ENCODE assay signal across 21 mouse cellular contexts in the genomic region with DNA sequence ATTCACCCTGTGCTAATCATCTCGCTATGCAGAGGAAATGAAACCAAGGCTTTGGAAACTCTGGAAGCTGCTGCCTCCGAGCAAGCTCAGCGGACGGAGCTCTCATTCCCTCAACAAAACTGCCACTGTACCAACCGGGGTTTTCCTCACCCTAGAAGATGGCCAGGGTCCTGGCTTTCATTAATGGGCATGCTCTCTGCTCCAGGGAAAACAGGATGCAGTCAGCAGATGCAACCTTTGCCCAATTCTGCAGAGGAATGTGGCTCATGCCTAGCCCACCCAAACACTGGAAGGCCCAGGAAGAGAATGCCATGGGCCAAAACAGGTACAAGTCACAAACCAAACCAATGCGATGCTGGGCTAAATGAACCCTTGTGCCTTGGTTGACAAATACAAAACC. TPM values are rescaled to one million over a fixed set of nuclear protein-coding genes. Genes with fewer than 3 reads are reported as not detected.
DNase-seq lines count a peak whose midpoint lies in the region; ATAC-seq and TF ChIP-seq lines count a peak whose summit lies in the region.
"Had no signal": no experiment of that assay in that cellular context is flagged by ENCODE, and none has a peak within 500 bp of the region (broad histone marks: within the 10 kb centered on the region; RNA-seq: fewer than 3 reads in every experiment).

No protein-coding gene starts in this region.

- no peaks in the 10 kb centered on the region; the same call in none of the 2 replicates for H3K9me3 ChIP-seq in kidney, postnatal 0 days (replicated peaks; ENCODE audit: low read length)
- H3K9me3 ChIP-seq in embryonic facial prominence, embryonic 13.5 days, result peaks cover 6% of the 10 kb centered on the region; the same call in 1 of the 2 replicates

- 73% methylated on average over 6 of the region's 6 CpGs for WGBS in kidney, postnatal 0 days
- 48% methylated on average over 6 of the region's 6 CpGs for WGBS in embryonic facial prominence, embryonic 13.5 days
- 40% methylated on average over 6 of the region's 6 CpGs for WGBS in macrophage (ENCODE audit: missing documents)

- ATAC-seq in kidney, postnatal 0 days (replicated peaks; ENCODE audit: low FRiP score, low read depth), result no peak
- no peak for ATAC-seq in embryonic facial prominence, embryonic 13.5 days (ENCODE audit: insufficient number of reproducible peaks, insufficient read depth, low FRiP score, low TSS enrichment, low read depth)
- ATAC-seq: forebrain, embryonic 14.5 days; inflammation-experienced regulatory T-cells, adult 6 months; midbrain, embryonic 16.5 days had no signal

- H3K27me3 ChIP-seq in kidney, postnatal 0 days (ENCODE audit: insufficient read depth, low read length), result no peaks in the 10 kb centered on the region
- no peaks in the 10 kb centered on the region for H3K27me3 ChIP-seq in embryonic facial prominence, embryonic 13.5 days
- H3K27me3 ChIP-seq: megakaryocyte, embryonic 14.5 days had no signal

- H3K4me2 ChIP-seq in kidney, postnatal 0 days (ENCODE audit: low read length), result no peak overlapping the region
- 0 out of 2 replicates have a peak overlapping the region, but pooled peaks have one; percentile 0 for H3K4me2 ChIP-seq in embryonic facial prominence, embryonic 13.5 days
- H3K4me2 ChIP-seq: heart, embryonic 11.5 days; liver, embryonic 11.5 days; lung, embryonic 14.5 days had no signal

- peaks cover 26% of the 10 kb centered on the region for H3K4me1 ChIP-seq in kidney, postnatal 0 days (replicated peaks; ENCODE audit: insufficient read depth, low read length)
- peaks cover 65% of the 10 kb centered on the region for H3K4me1 ChIP-seq in embryonic facial prominence, embryonic 13.5 days

- no peaks in the 10 kb centered on the region for H3K36me3 ChIP-seq in kidney, postnatal 0 days (ENCODE audit: insufficient read depth, low read length)
- peaks cover 12% of the 10 kb centered on the region; the same call in 1 of the 2 replicates for H3K36me3 ChIP-seq in embryonic facial prominence, embryonic 13.5 days
- H3K36me3 ChIP-seq in macrophage (ENCODE audit: inconsistent target), result no peaks in the 10 kb centered on the region

- no peak overlapping the region for H3K9ac ChIP-seq in kidney, postnatal 0 days (ENCODE audit: low read depth, low read length)
- no peak overlapping the region for H3K9ac ChIP-seq in embryonic facial prominence, embryonic 13.5 days
- H3K9ac ChIP-seq: lung, embryonic 14.5 days had no signal

- TF ChIP-seq CTCF in kidney, postnatal 0 days (IDR thresholded peaks at IDR 0.05; ENCODE audit: low read depth), result no peak

- H3K4me3 ChIP-seq in kidney, postnatal 0 days (replicated peaks; ENCODE audit: low read depth, low read length), result no peak overlapping the region
- H3K4me3 ChIP-seq in embryonic facial prominence, embryonic 13.5 days, result no peak overlapping the region
- H3K4me3 ChIP-seq in macrophage (ENCODE audit: inconsistent target), result no peak overlapping the region
- H3K4me3 ChIP-seq: megakaryocyte, embryonic 14.5 days had no signal

- peaks cover 100% of the 10 kb centered on the region for H3K79me2 ChIP-seq in macrophage (ENCODE audit: inconsistent target)

- DNase-seq in heart, adult 11 months, result peak; percentile 90
- DNase-seq in heart, postnatal 14 days, result no peak
- DNase-seq in kidney, postnatal 0 days (ENCODE audit: low spot score), result no peak
- no peak for DNase-seq in kidney, postnatal 4 days
- no peak for DNase-seq in gastrocnemius, postnatal 25 days
- no peak for DNase-seq in cerebellum, postnatal 14 days
- DNase-seq: adrenal gland, adult 2 months; cerebellum, adult 11 months; heart, postnatal 4 days; kidney, postnatal 10 days; lung, embryonic 14.5 days; retina, postnatal 1 day; thymus, postnatal 4 days had no signal

- peak overlapping the region; percentile 47 for H3K27ac ChIP-seq in kidney, postnatal 0 days
- peak overlapping the region; percentile 87 for H3K27ac ChIP-seq in embryonic facial prominence, embryonic 13.5 days
- H3K27ac ChIP-seq in macrophage, result peak overlapping the region; percentile 8; the same call in 1 of the 2 replicates

- intact Hi-C loops in heart, postnatal 14 days (cut with DNase I), result no loop called here

RNA-seq across cellular contexts. Expression of gene Tgfbr2, which starts 8.8 kb away (rescaled TPM):
- total RNA-seq in heart, postnatal 14 days (2021), result 10 to 100 TPM; 42.3 to 52.2 TPM
- polyA plus RNA-seq in kidney, postnatal 0 days (2015; fragmentation: Nextera tagmentation; extraction: Ambion mirVana), result 31.0 and 31.2 TPM in 2 replicates
- 27.0 and 33.3 TPM in 2 replicates for polyA plus RNA-seq in embryonic facial prominence, embryonic 13.5 days (2015; fragmentation: Nextera tagmentation; extraction: Ambion mirVana)
- 10 to 100 TPM; 15.9 to 41.2 (median 29.0) TPM for total RNA-seq in macrophage (2018; cell fraction: chromatin; rRNA removed)
- total RNA-seq in macrophage (2018; cell fraction: cytosol; rRNA removed), result 100 to 1,000 TPM in 14 of 26 experiments, 10 to 100 TPM in 12; 65.6 to 133 (median 103) TPM
- total RNA-seq in macrophage (2018; cell fraction: nucleus; rRNA removed), result 100 to 1,000 TPM in 6 of 26 experiments, 10 to 100 TPM in 20; 35.9 to 112 (median 82.4) TPM
- polyA plus RNA-seq in macrophage (2018), result 69.5 to 93.5 TPM (median 80.3 TPM) in 3 replicates
- 10 to 100 TPM; 18.8 to 20.3 TPM for total RNA-seq in gastrocnemius, postnatal 25 days (2021)

Comparison
In these comparisons a context has a peak if more than half of its experiments do, and no peak if none do; other contexts are left out.
1. H3K27ac ChIP-seq: peak in every context shown above with its lines; median percentile 87 in embryonic facial prominence, embryonic 13.5 days; 47 in kidney, postnatal 0 days; 8 in macrophage.